Mouse (Mus musculus): ENCODE data around the gene Dpf2. TPM values are rescaled to one million over a fixed set of nuclear protein-coding genes. Genes with fewer than 3 reads are reported as not detected.
A peak's percentile ranks its signal among the peaks of the same experiment; 100 is the strongest.

Dpf2 gene
- polyA plus RNA-seq, 1 experiment from 2014 or later, result 225 TPM

DNA sequence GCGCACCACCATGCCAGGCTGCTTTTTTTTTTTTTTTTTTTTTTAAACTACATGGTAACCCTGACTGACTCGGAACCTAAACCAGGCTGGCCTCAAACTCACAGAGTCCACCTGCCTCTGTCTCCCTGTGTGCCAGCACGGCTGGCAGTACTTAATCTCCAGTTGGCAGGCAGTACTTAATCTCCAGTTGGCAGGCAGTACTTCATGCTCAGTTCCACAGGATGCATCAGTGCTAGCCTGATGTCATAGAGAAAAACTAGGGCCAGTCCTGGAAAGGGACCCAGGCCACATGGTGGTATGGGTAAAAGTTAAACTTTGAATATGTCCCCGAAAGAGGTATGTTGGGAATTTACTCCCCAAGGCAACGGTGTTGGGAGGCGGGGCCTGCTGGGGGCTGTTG is 15.3 kb upstream of the Dpf2 start:
- Histone ChIP-seq H3K4me3 (ENCODE audit: low read depth, low read length) (no peak overlapping the region), H3K9ac (ENCODE audit: low read length) (no peak overlapping the region), H3K9me3 (ENCODE audit: control insufficient read depth, low read length) (no peaks in the 10 kb centered on the region), H3K4me1 (ENCODE audit: control insufficient read depth, insufficient read depth, low read length) (no peaks in the 10 kb centered on the region; the same call in 1 of the 2 replicates), H3K27me3 (ENCODE audit: control insufficient read depth, insufficient read depth, low read length) (peaks cover 3% of the 10 kb centered on the region), H3K4me2 (ENCODE audit: low read depth) (no peak overlapping the region), H3K27ac (ENCODE audit: low read depth, low read length) (no peak overlapping the region), H3K36me3 (ENCODE audit: control insufficient read depth, insufficient read depth, low read length) (no peaks in the 10 kb centered on the region)
- ATAC-seq (ENCODE audit: insufficient read depth, low FRiP score, low TSS enrichment) (no peak), DNase-seq (ENCODE audit: low spot score) (no peak)
- 68% methylated on average over 6 of the region's 6 CpGs for WGBS

DNA sequence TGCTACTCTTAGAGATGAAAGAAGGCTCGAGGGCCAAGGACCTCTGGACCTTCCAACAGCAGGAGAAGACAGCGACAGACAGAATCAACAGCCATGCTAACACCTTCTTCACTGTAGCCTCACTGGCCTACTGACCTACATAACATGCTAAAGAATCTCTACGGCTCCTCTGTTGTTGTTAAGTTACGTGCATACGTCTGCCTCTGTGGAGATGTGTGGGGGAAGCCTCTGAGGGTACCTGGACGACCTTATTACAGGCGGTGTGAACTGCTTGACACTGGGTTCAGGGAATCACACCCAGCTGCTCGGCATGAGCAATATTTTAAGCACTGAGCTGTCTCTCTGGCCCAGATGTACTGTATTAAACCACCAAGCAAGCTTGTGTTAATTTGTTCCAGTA is 14.7 kb upstream of the Dpf2 start:
- Histone ChIP-seq H3K27me3 (ENCODE audit: control insufficient read depth, insufficient read depth, low read length) (peaks cover 3% of the 10 kb centered on the region), H3K4me3 (ENCODE audit: low read depth, low read length) (no peak overlapping the region), H3K9me3 (ENCODE audit: control insufficient read depth, low read length) (no peaks in the 10 kb centered on the region), H3K4me2 (ENCODE audit: low read depth) (no peak overlapping the region), H3K4me1 (ENCODE audit: control insufficient read depth, insufficient read depth, low read length) (no peaks in the 10 kb centered on the region; the same call in 1 of the 2 replicates), H3K36me3 (ENCODE audit: control insufficient read depth, insufficient read depth, low read length) (no peaks in the 10 kb centered on the region), H3K27ac (ENCODE audit: low read depth, low read length) (no peak overlapping the region), H3K9ac (ENCODE audit: low read length) (no peak overlapping the region)
- 71% methylated on average over 8 of the region's 8 CpGs for WGBS
- ATAC-seq (ENCODE audit: insufficient read depth, low FRiP score, low TSS enrichment) (no peak), DNase-seq (ENCODE audit: low spot score) (no peak)

DNA sequence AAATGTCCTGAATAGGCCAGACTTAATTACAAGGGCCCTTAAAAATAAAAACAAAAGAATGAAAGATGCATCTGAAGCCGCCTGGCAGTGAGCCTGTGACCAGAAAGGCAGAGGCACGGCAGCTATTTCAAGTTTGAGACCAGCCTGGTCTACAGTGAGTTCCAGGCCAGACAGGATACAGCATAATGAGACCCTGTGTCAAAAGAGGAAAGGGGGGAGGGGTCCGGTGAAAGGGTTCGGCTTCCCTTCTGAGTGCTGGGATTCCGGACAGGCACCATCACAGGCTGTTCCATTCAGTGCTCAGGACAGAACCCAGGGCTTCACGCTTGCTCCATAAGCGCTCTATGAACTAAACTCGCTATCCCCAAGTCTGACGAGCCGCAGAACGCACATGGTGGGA is 14.2 kb upstream of the Dpf2 start:
- no peaks in the 10 kb centered on the region; the same call in 1 of the 2 replicates for H3K4me1 ChIP-seq (ENCODE audit: control insufficient read depth, insufficient read depth, low read length)
- H3K9ac ChIP-seq (ENCODE audit: low read length), result no peak overlapping the region
- H3K4me3 ChIP-seq (ENCODE audit: low read depth, low read length), result no peak overlapping the region
- no peak overlapping the region for H3K27ac ChIP-seq (ENCODE audit: low read depth, low read length)
- no peak overlapping the region for H3K4me2 ChIP-seq (ENCODE audit: low read depth)
- H3K36me3 ChIP-seq (ENCODE audit: control insufficient read depth, insufficient read depth, low read length), result no peaks in the 10 kb centered on the region
- peaks cover 3% of the 10 kb centered on the region for H3K27me3 ChIP-seq (ENCODE audit: control insufficient read depth, insufficient read depth, low read length)
- ATAC-seq (ENCODE audit: insufficient read depth, low FRiP score, low TSS enrichment), result no peak
- 79% methylated on average over 11 of the region's 11 CpGs for WGBS
- no peaks in the 10 kb centered on the region for H3K9me3 ChIP-seq (ENCODE audit: control insufficient read depth, low read length)
- DNase-seq (ENCODE audit: low spot score), result no peak

DNA sequence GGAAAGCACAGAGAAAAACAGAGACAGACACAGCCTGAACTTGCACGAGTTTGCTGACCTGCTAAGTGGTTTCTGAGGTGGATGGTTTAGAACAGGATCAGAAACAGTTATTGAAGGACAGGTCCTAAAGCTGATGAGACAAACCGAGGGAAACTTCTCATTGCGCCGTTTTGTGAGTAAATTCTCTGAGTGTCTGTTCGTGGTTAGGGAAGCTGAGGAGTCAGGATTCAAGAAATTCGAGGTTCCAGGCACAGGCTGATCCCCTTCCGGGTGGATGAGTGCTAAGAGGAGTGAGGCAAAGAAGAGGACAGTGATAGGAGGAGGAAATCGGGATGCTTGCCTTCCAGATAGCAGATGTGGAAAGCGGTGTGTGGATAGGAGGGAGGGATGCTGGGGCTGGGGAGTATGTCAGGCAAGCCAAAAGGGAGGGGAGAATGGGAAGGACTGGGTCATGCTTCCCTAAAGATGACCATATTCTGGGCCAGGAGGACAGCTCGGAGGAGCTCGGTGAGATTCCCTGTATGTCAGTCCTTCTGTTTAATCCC is 12.6 kb upstream of the Dpf2 start:
- no peaks in the 10 kb centered on the region for H3K36me3 ChIP-seq (ENCODE audit: control insufficient read depth, insufficient read depth, low read length)
- peaks cover 3% of the 10 kb centered on the region for H3K4me1 ChIP-seq (ENCODE audit: control insufficient read depth, insufficient read depth, low read length)
- H3K27ac ChIP-seq (ENCODE audit: low read depth, low read length), result no peak overlapping the region
- no peak overlapping the region for H3K9ac ChIP-seq (ENCODE audit: low read length)
- H3K4me3 ChIP-seq (ENCODE audit: low read depth, low read length), result peak overlapping the region; percentile 48; the same call in 1 of the 2 replicates
- H3K4me2 ChIP-seq (ENCODE audit: low read depth), result peak overlapping the region; percentile 99
- ATAC-seq (ENCODE audit: insufficient read depth, low FRiP score, low TSS enrichment) (no peak), DNase-seq (ENCODE audit: low spot score) (no peak)
- no peaks in the 10 kb centered on the region for H3K9me3 ChIP-seq (ENCODE audit: control insufficient read depth, low read length)
- 35% methylated on average over 11 of the region's 11 CpGs for WGBS
- H3K27me3 ChIP-seq (ENCODE audit: control insufficient read depth, insufficient read depth, low read length), result peaks cover 3% of the 10 kb centered on the region

DNA sequence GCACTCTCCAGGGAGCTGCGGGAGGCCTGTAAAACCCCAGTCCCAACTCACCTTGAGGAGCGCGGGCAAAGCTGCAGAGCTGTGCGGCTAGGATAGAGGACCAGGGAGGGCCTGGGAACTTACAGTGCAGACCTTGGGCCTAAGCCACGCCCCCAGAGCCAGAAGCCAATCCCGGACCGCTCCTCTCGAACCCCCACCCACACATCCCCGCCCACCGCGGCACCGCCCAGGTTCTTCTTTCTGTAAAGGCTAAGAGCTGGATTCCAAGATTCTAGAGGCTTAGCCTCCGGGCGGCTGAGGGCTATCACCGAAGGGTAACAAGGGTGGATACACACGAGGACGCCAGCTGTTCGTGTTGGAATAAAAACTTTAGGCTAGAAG is 11.9 kb upstream of the Dpf2 start, which contains the start of gene Cdc42ep2:
TSS of gene Cdc42ep2 (minus strand) at position 104 of the 381 bp plus-strand sequence.
- Histone ChIP-seq H3K9me3 (ENCODE audit: control insufficient read depth, low read length) (no peaks in the 10 kb centered on the region), H3K27me3 (ENCODE audit: control insufficient read depth, insufficient read depth, low read length) (peaks cover 3% of the 10 kb centered on the region), H3K9ac (ENCODE audit: low read length) (peak within 1 kb of the TSS; percentile 44), H3K4me1 (ENCODE audit: control insufficient read depth, insufficient read depth, low read length) (peaks cover 3% of the 10 kb centered on the region), H3K27ac (ENCODE audit: low read depth, low read length) (no peak within 1 kb of the TSS), H3K4me3 (ENCODE audit: low read depth, low read length) (peak within 1 kb of the TSS; percentile 48), H3K4me2 (ENCODE audit: low read depth) (peak within 1 kb of the TSS; percentile 99), H3K36me3 (ENCODE audit: control insufficient read depth, insufficient read depth, low read length) (no peaks in the 10 kb centered on the region)
- WGBS, result 0% methylated on average over 18 of the region's 18 CpGs
- peak; percentile 94 for DNase-seq (ENCODE audit: low spot score)
- ATAC-seq (ENCODE audit: insufficient read depth, low FRiP score, low TSS enrichment), result peak; percentile 97

DNA sequence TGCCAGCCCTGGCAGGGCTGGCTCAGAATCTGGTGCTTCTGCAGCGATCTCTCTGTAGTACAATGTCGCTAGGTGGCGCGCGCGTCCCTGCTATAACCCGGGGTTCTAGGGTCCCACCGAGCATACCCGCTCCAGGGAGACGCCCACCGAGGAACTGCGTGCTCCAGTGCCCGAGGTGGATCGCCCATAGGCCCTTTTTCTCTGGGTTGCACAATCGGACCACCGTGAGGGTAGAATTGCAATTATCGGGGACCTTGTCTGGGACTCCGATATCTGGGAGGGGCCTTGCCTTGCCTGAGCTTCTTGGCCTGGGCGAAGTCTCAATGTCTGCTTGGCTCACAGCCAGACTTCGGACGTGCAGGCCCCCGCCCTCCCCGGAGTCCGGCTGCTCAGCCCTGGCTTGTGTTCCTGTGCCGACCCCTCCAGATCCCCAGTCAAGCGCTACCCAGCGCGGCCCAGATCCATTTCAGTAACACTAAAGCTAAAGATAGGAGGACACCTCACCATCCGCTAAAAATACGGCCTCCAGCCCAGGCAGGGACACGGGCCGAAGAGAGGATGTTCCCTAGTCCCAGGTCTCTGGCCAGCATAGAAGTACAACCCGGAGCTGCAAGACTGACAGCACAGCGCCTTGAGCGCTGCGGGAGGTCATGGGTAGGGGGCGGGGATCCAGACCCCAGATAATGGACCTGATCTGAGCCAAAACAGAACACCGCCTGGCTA is 11.3 kb upstream of the Dpf2 start:
- Histone ChIP-seq H3K27me3 (ENCODE audit: control insufficient read depth, insufficient read depth, low read length) (peaks cover 3% of the 10 kb centered on the region), H3K27ac (ENCODE audit: low read depth, low read length) (no peak overlapping the region), H3K9me3 (ENCODE audit: control insufficient read depth, low read length) (no peaks in the 10 kb centered on the region), H3K4me1 (ENCODE audit: control insufficient read depth, insufficient read depth, low read length) (peaks cover 3% of the 10 kb centered on the region), H3K9ac (ENCODE audit: low read length) (peak overlapping the region; percentile 44), H3K4me2 (ENCODE audit: low read depth) (peak overlapping the region; percentile 99), H3K36me3 (ENCODE audit: control insufficient read depth, insufficient read depth, low read length) (no peaks in the 10 kb centered on the region), H3K4me3 (ENCODE audit: low read depth, low read length) (peak overlapping the region; percentile 48)
- WGBS, result under 1% methylated on average over 38 of the region's 38 CpGs
- ATAC-seq (ENCODE audit: insufficient read depth, low FRiP score, low TSS enrichment) (peak; percentile 76), DNase-seq (ENCODE audit: low spot score) (peak; percentile 93)

DNA sequence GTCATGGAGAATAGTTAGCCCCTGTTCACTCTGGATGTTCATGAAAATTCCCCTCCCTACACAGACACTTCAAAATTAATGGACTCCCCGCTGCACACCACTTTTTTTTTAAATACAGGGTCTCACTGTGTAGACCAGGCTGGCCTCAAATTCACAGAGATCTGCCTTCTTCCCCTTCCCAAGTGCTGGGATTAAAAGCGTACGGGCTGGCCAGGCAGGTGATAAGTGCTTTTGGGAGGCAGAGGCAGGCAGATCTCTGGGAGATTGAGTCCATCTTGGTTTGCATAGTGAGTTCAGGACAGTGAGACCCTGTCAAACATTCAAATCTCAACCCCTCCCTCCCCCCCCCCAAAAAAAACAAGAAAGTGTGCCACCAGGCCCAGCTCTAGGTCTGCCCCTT is 10.2 kb upstream of the Dpf2 start:
- H3K4me3 ChIP-seq (ENCODE audit: low read depth, low read length), result no peak overlapping the region
- no peak overlapping the region for H3K4me2 ChIP-seq (ENCODE audit: low read depth)
- DNase-seq (ENCODE audit: low spot score) (no peak), ATAC-seq (ENCODE audit: insufficient read depth, low FRiP score, low TSS enrichment) (no peak)
- peaks cover 3% of the 10 kb centered on the region for H3K4me1 ChIP-seq (ENCODE audit: control insufficient read depth, insufficient read depth, low read length)
- no peak overlapping the region for H3K27ac ChIP-seq (ENCODE audit: low read depth, low read length)
- no peaks in the 10 kb centered on the region for H3K9me3 ChIP-seq (ENCODE audit: control insufficient read depth, low read length)
- no peak overlapping the region for H3K9ac ChIP-seq (ENCODE audit: low read length)
- H3K27me3 ChIP-seq (ENCODE audit: control insufficient read depth, insufficient read depth, low read length), result peaks cover 3% of the 10 kb centered on the region
- H3K36me3 ChIP-seq (ENCODE audit: control insufficient read depth, insufficient read depth, low read length), result no peaks in the 10 kb centered on the region
- 91% methylated on average over 3 of the region's 3 CpGs for WGBS

DNA sequence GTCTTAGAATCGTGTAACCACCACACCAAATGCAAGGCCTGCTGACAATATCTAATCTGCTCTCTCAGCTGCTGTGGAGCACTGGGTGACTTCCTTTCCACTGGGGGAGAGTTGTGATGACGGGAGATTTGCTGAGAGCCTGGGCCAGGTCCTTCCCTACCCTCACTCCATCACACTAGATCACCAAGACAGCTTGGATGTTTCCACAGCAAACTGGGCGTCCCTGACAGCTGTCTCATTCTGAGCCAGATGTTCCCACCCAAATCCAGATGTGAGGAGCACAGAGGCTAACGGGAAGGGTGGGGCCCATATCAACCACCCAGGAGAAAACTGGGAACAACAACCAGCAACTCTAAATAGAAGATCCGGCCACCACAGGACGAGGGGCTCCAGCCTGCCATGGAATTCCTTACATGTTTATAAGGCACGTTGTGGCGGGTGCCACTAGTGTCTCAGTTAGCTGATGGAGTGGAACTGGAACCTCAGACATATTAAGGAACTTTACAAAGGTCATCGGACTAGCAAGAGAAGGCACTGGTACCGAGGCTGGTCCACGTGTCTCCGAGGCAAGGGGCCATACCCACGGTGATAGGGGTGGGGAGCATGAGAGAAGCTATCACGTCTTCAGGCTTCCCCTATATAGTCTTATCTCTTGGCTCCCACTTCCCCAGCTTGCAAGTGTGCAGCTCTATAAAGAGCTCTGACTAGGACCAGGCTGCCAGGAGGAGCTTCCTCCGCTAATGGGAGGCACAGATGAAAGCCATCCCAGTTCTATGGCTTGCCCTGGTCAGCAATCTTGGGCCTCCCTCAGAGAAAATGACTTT is 9.5 kb upstream of the Dpf2 start:
- 83% methylated on average over 15 of the region's 15 CpGs for WGBS

More for the DNA sequence above, 9.5 kb upstream of the Dpf2 start:
- Histone ChIP-seq H3K4me1 (ENCODE audit: control insufficient read depth, insufficient read depth, low read length) (peaks cover 3% of the 10 kb centered on the region), H3K36me3 (ENCODE audit: control insufficient read depth, insufficient read depth, low read length) (no peaks in the 10 kb centered on the region; the same call in 1 of the 2 replicates), H3K27me3 (ENCODE audit: control insufficient read depth, insufficient read depth, low read length) (peaks cover 3% of the 10 kb centered on the region), H3K27ac (ENCODE audit: low read depth, low read length) (no peak overlapping the region), H3K4me2 (ENCODE audit: low read depth) (no peak overlapping the region), H3K4me3 (ENCODE audit: low read depth, low read length) (no peak overlapping the region), H3K9ac (ENCODE audit: low read length) (peak overlapping the region; percentile 14; the same call in 1 of the 2 replicates), H3K9me3 (ENCODE audit: control insufficient read depth, low read length) (no peaks in the 10 kb centered on the region)
- DNase-seq (ENCODE audit: low spot score), result no peak
- ATAC-seq (ENCODE audit: insufficient read depth, low FRiP score, low TSS enrichment), result no peak

Measured in neural tube, embryonic 11.5 days (tissue).